Mouse (Mus musculus) adrenal gland, postnatal 36 days (tissue): ENCODE measurements around the gene Kcne4. TPM values are rescaled to one million over a fixed set of nuclear protein-coding genes. Genes with fewer than 3 reads are reported as not detected.
A peak's percentile ranks its signal among the peaks of the same experiment; 100 is the strongest.

Experiments used
- DNase-seq, 2 experiments: peaks; one replicate each; pipeline ENCODE4 v3.0.0; 2021; ENCODE audit warnings: mixed read lengths in 1 of 2
- total RNA-seq, 2 experiments: library from RNA; stranded (reverse); gene quantifications; 2 replicates each; pipeline ENCODE4 v1.2.3; 2021

Gene Kcne4
- total RNA-seq, 2 experiments from 2014 or later, result 7.0 to 8.1 TPM

DNA sequence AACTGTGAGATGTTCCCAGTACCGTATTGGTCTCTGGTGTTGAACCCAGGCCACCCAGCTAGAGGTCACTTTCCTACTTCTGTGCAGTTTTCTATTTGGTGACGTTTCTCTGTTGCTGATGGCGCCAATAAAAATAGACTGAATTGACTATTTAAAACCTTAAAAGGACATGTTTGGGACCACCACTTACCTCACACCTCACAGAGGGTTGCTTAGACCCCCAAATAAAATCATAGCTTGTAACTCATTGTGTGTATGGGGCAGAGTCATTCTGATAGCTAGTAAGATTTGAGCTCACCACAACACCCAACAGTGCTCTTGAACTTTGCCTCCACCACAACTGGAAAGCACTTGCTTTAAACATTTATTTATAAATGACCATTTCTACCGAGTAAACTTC, 43.0 kb downstream of the Kcne4 start:
- DNase-seq, result no peak

DNA sequence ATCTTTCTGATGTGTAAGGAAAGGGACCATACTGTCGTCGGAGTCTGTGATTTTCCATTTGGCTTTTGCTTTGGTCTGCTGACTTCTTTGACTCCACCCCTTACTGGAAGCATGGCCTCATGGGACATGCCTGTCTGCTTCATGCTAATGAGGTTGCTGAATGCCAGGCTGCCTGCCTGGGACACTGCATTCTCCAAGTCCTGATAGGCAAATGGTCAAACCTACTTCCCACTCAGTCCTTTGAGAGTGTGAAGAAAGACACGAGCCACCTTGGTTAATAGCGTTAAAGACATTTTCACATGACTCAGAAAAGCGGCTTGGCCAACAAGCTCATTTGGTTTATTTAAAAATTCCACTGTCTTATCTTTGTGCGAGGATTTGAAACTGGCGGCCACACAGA, 43.5 kb downstream of the Kcne4 start:
- DNase-seq, result peak; percentile 15 to 22

GRCm38 (mm10) chr1:78862281-78862680, 45.7 kb downstream of the Kcne4 start:
- no peak for DNase-seq

GRCm38 (mm10) chr1:78863833-78864232, 47.3 kb downstream of the Kcne4 start:
- peak; percentile 12 to 44 for DNase-seq

GRCm38 (mm10) chr1:78864351-78864750, 47.8 kb downstream of the Kcne4 start:
- peak; percentile 47 to 64 for DNase-seq

DNA sequence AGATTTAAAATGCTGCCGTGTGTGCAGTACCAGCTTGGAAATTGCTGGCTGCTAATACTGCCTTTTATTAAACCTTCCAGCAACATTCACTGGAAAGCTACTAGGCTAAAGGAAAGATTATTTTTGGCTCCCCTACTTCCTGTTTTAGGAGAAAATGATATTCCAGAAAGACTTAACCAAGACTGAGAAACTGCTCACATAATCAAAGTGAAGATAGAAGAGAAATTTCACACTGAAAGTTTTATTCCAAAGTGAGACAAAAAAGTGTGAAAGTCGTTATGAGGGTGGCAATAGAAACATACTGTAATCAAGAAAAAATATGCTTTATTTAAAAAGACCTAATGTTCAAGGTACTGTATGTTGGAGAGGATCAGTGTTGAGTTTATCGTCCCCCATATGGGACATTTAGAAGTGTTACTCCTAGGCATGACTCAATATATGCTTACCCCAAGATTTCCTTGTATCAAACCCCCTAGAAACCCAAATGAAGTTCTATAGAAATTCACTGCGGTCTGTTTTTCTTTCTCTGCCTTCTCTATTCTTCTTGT, 48.3 kb downstream of the Kcne4 start:
- no peak for DNase-seq

DNA sequence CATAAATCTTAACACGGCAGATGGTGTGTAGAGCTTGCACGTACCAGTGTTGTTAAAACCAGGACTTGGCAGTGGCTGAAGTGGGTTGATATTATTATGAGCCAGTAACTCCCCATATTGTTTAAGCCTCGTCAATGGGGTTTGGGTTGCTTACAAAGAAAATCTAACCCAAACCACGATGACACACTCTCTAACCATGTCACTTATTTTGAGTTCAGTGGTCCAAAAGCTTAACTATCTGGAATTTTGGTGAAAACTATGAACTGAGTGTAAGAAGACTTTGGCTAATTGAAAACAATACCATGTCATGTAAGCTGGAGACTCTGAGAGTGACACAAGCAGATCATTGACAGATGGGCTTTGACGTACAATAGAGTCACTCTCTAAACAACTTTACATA, 49.4 kb downstream of the Kcne4 start:
- DNase-seq, result no peak

GRCm38 (mm10) chr1:78866455-78866854, 49.9 kb downstream of the Kcne4 start:
- no peak for DNase-seq

Other genes with a start within 250 kb of the Kcne4 start
- 10 to 100 TPM; 24.6 to 25.0 TPM for gene Acsl3, start 158.9 kb upstream of the Kcne4 start, total RNA-seq
- gene Utp14b, start 158.7 kb upstream of the Kcne4 start, total RNA-seq, result 1 to 10 TPM; 4.1 TPM